Mouse (Mus musculus) neural tube, embryonic 11.5 days (tissue): ENCODE measurements at regions not wholly inside any gene's neighbourhood (a gene's known extent, or its start where the extent isn't known, plus 50 kb on each side); places are given as distances from the start of the nearest gene placed in this dataset.
A peak's percentile ranks its signal among the peaks of the same experiment; 100 is the strongest.

Experiments used
- ATAC-seq: fragments of 200-750 bp; cut with Nextera tagmentation; 2 replicates; pipeline ENCODE4 v1.8.0; 2017; ENCODE audit warnings: moderate number of reproducible peaks, mild to moderate bottlenecking, moderate TSS enrichment, moderate library complexity; ENCODE audit not compliant: insufficient read depth, low FRiP score, low TSS enrichment
- DNase-seq: peaks from one replicate; pipeline ENCODE4 v3.0.0-alpha.2; 2015; ENCODE audit warnings: low spot score
- H3K27ac ChIP-seq: fragments of 300-500 bp; sonication (generic); 2 replicates; pipeline ENCODE4 v1.5.1; 2014; ENCODE audit warnings: low read depth, mild to moderate bottlenecking, low read length
- H3K27me3 ChIP-seq: fragments of 300-500 bp; sonication (generic); 2 replicates; pipeline ENCODE4 v1.6.1; 2014; ENCODE audit warnings: mild to moderate bottlenecking, low read length, mixed read lengths; ENCODE audit not compliant: control insufficient read depth, insufficient read depth
- H3K36me3 ChIP-seq: fragments of 300-500 bp; sonication (generic); 2 replicates; pipeline ENCODE4 v1.6.1; 2014; ENCODE audit warnings: mild to moderate bottlenecking, low read length, moderate library complexity, mixed read lengths; ENCODE audit not compliant: control insufficient read depth, insufficient read depth
- H3K4me1 ChIP-seq: fragments of 300-500 bp; sonication (generic); 2 replicates; pipeline ENCODE4 v1.6.1; 2014; ENCODE audit warnings: low read length, mixed read lengths; ENCODE audit not compliant: control insufficient read depth, insufficient read depth
- H3K4me2 ChIP-seq: fragments of 300-500 bp; sonication (generic); 2 replicates; pipeline ENCODE4 v1.6.1; 2014; ENCODE audit warnings: low read depth, mild to moderate bottlenecking, moderate library complexity
- H3K4me3 ChIP-seq: fragments of 300-500 bp; sonication (generic); 2 replicates; pipeline ENCODE4 v1.5.1; 2014; ENCODE audit warnings: low read depth, low read length
- H3K9ac ChIP-seq: fragments of 300-500 bp; sonication (generic); 2 replicates; pipeline ENCODE4 v1.6.1; 2014; ENCODE audit warnings: mild to moderate bottlenecking, low read length
- H3K9me3 ChIP-seq: fragments of 300-500 bp; sonication (generic); 2 replicates; pipeline ENCODE4 v1.6.1; 2016; ENCODE audit warnings: low read length; ENCODE audit not compliant: control insufficient read depth
- WGBS: fragments of 180-500 bp; shearing (Covaris S2); extraction: QIAGEN DNeasy Blood & Tissue Kit; methylation state at CpG from one replicate; pipeline ENCODE4 v1.1.7; 2014; 5-methylcytosine and 5-hydroxymethylcytosine counted together

- Histone ChIP-seq H3K9ac (no peak overlapping the region), H3K27me3 (no peaks in the 10 kb centered on the region), H3K36me3 (no peaks in the 10 kb centered on the region), H3K9me3 (no peaks in the 10 kb centered on the region), H3K4me3 (no peak overlapping the region), H3K27ac (no peak overlapping the region), H3K4me2 (no peak overlapping the region), H3K4me1 (no peaks in the 10 kb centered on the region)
- DNase-seq (no peak), ATAC-seq (no peak)
- WGBS: 65% methylated on average over 7 of the region's 7 CpGs
Measured at GRCm38 (mm10) chr4:105580987-105581386, 208.7 kb upstream of the Gm12728 start.

GRCm38 (mm10) chr4:105584329-105584925 is 205.2 kb upstream of the Gm12728 start:
- Histone ChIP-seq H3K4me1 (no peaks in the 10 kb centered on the region), H3K4me3 (no peak overlapping the region), H3K4me2 (no peak overlapping the region), H3K27me3 (no peaks in the 10 kb centered on the region), H3K9ac (no peak overlapping the region), H3K27ac (no peak overlapping the region), H3K36me3 (no peaks in the 10 kb centered on the region), H3K9me3 (no peaks in the 10 kb centered on the region)
- DNase-seq (no peak), ATAC-seq (no peak)
- WGBS: 85% methylated on average over 10 of the region's 10 CpGs

GRCm38 (mm10) chr4:105603661-105604060 is 186.0 kb upstream of the Gm12728 start:
- Histone ChIP-seq H3K36me3 (no peaks in the 10 kb centered on the region), H3K27ac (no peak overlapping the region), H3K4me3 (no peak overlapping the region), H3K4me1 (no peaks in the 10 kb centered on the region), H3K9me3 (no peaks in the 10 kb centered on the region), H3K27me3 (no peaks in the 10 kb centered on the region), H3K9ac (no peak overlapping the region), H3K4me2 (no peak overlapping the region)
- WGBS: 92% methylated on average over 1 of the region's 1 CpGs
- DNase-seq (no peak), ATAC-seq (no peak)

GRCm38 (mm10) chr4:105604607-105605006 is 185.1 kb upstream of the Gm12728 start:
- 88% methylated on average over 2 of the region's 2 CpGs for WGBS
- Histone ChIP-seq H3K4me3 (no peak overlapping the region), H3K4me1 (no peaks in the 10 kb centered on the region), H3K9ac (no peak overlapping the region), H3K36me3 (no peaks in the 10 kb centered on the region), H3K9me3 (no peaks in the 10 kb centered on the region), H3K27me3 (no peaks in the 10 kb centered on the region), H3K27ac (no peak overlapping the region), H3K4me2 (no peak overlapping the region)
- no peak for DNase-seq
- no peak for ATAC-seq

- H3K36me3 ChIP-seq: no peaks in the 10 kb centered on the region
- no peak overlapping the region for H3K4me2 ChIP-seq
- no peak overlapping the region for H3K27ac ChIP-seq
- no peaks in the 10 kb centered on the region for H3K9me3 ChIP-seq
- DNase-seq (peak; percentile 16), ATAC-seq (peak; percentile 41; the same call in 1 of the 2 replicates)
- WGBS: 35% methylated on average over 5 of the region's 5 CpGs
- H3K9ac ChIP-seq: no peak overlapping the region
- no peaks in the 10 kb centered on the region for H3K4me1 ChIP-seq
- H3K4me3 ChIP-seq: no peak overlapping the region
- H3K27me3 ChIP-seq: no peaks in the 10 kb centered on the region
Measured at GRCm38 (mm10) chr4:105606731-105607130, 182.9 kb upstream of the Gm12728 start.

- H3K27me3 ChIP-seq: no peaks in the 10 kb centered on the region
- H3K4me2 ChIP-seq: no peak overlapping the region
- H3K36me3 ChIP-seq: no peaks in the 10 kb centered on the region
- H3K9ac ChIP-seq: no peak overlapping the region
- ATAC-seq (no peak), DNase-seq (no peak)
- no peak overlapping the region for H3K4me3 ChIP-seq
- H3K27ac ChIP-seq: no peak overlapping the region
- WGBS: 89% methylated on average over 6 of the region's 6 CpGs
- no peaks in the 10 kb centered on the region for H3K4me1 ChIP-seq
- H3K9me3 ChIP-seq: no peaks in the 10 kb centered on the region
Measured at GRCm38 (mm10) chr4:105610917-105611316, 178.8 kb upstream of the Gm12728 start.

- WGBS: 66% methylated on average over 2 of the region's 2 CpGs
- ATAC-seq: no peak
- H3K9me3 ChIP-seq: no peaks in the 10 kb centered on the region
Measured at GRCm38 (mm10) chr4:105614390-105614789, 175.3 kb upstream of the Gm12728 start.

GRCm38 (mm10) chr4:105626371-105627320 is 163.0 kb upstream of the Gm12728 start:
- 84% methylated on average over 14 of the region's 14 CpGs for WGBS
- Histone ChIP-seq H3K27ac (no peak overlapping the region), H3K36me3 (no peaks in the 10 kb centered on the region), H3K4me1 (no peaks in the 10 kb centered on the region), H3K9ac (no peak overlapping the region), H3K4me3 (no peak overlapping the region), H3K4me2 (no peak overlapping the region), H3K27me3 (no peaks in the 10 kb centered on the region), H3K9me3 (no peaks in the 10 kb centered on the region)
- ATAC-seq: no peak
- DNase-seq: no peak

More at GRCm38 (mm10) chr4:105614390-105614789, 175.3 kb upstream of the Gm12728 start:
- no peak overlapping the region for H3K4me2 ChIP-seq
- no peak for DNase-seq
- no peaks in the 10 kb centered on the region for H3K36me3 ChIP-seq
- H3K4me1 ChIP-seq: no peaks in the 10 kb centered on the region
- H3K27me3 ChIP-seq: no peaks in the 10 kb centered on the region
- no peak overlapping the region for H3K9ac ChIP-seq
- H3K4me3 ChIP-seq: no peak overlapping the region
- H3K27ac ChIP-seq: no peak overlapping the region

- no peak overlapping the region for H3K9ac ChIP-seq
- no peaks in the 10 kb centered on the region for H3K9me3 ChIP-seq
- ATAC-seq (no peak), DNase-seq (no peak)
- H3K27me3 ChIP-seq: no peaks in the 10 kb centered on the region
- no peaks in the 10 kb centered on the region for H3K36me3 ChIP-seq
- H3K4me2 ChIP-seq: no peak overlapping the region
- H3K27ac ChIP-seq: no peak overlapping the region
- H3K4me1 ChIP-seq: no peaks in the 10 kb centered on the region
- no peak overlapping the region for H3K4me3 ChIP-seq
- 90% methylated on average over 4 of the region's 4 CpGs for WGBS
Measured at GRCm38 (mm10) chr4:105629581-105629980, 160.1 kb upstream of the Gm12728 start.
